Mouse (Mus musculus) urinary bladder, postnatal 36 days (tissue): ENCODE measurements at regions not wholly inside any gene's neighbourhood (a gene's known extent, or its start where the extent isn't known, plus 50 kb on each side); places are given as distances from the start of the nearest gene placed in this dataset.

ENCODE experiments used
- DNase-seq, 2 experiments: peaks; one replicate each; pipeline ENCODE4 v3.0.0; 2022; ENCODE audit warnings: low spot score in 2 of 2, mixed read lengths in 1 of 2

DNA sequence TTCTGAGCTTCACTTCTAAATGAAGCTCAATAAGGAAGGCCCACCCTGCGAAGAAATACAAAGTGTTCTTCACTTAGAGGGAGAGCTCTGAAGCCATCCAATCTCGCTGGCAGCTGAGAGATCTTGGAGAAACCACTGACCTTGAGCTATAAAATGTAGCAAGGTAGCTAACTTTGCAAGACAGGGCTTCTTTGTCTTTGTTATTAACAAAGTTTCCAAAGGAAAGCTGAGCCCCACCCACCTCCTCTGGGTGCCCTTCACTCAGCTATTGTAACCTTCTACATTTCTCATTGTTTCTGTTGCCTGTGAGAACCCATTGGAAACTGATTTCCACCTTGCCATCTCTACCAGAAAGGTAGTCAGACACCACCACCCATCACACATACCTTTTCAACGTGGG lies 57.2 kb upstream of the Usp9x start:
- no peak for DNase-seq

DNA sequence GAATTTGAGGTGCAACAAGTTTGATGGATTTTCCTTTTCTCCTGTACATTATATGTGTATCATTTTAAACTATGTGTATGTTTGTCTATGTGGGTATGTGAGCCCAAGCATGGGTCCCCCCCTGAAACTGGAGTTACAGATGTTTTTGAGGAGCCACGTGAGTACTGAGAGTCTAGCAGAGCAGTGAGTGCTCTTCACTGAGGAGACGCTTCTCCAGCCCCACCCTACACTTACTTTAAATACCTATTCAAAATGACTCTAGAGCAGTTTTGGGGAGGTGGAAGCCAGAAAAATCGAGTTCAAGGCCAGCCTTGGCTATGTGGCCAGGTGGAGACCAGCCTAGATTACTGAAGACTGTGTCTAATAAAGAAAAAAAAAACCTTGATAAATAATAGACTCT lies 58.2 kb upstream of the Usp9x start:
- no peak for DNase-seq

DNA sequence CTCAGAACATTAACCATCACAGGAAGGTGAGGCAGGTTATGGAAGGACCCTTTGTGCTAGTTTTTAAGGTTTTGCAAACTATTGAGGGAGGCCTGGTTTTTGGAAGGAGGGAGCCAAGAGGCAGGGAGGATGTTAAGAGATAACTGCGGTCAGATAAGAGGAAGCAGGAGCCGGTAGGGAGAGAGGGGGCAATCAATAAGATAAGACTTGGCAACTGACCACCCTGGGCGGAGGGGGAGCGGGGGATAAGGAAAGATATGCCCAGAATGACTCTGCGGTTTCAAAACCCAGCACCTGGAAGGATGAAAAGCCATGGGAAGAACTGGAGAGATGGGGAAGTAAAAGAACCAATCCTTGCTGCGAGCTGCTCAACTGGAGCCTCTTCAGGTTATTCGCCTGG lies 80.5 kb upstream of the Usp9x start:
- no peak for DNase-seq

DNA sequence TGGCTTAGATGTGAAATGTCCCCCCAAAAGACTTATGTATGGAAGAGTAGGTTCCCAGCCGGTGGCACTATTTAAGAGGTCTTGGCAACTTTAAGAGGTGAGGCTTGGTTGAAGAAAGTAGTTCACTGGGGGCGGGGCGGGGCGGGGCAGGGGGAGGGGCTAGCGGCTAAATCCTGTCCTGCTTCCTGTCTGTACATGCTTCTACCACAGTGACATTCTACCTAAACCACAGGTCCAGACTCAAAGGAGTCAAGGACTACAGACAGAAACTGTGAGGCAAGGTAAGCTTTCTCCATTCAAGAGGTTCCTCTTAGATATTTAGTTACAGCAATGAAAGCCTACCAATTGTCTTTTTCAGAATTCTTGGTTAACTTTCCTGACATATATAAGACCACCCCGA lies 93.6 kb upstream of the Usp9x start:
- DNase-seq, result no peak

DNA sequence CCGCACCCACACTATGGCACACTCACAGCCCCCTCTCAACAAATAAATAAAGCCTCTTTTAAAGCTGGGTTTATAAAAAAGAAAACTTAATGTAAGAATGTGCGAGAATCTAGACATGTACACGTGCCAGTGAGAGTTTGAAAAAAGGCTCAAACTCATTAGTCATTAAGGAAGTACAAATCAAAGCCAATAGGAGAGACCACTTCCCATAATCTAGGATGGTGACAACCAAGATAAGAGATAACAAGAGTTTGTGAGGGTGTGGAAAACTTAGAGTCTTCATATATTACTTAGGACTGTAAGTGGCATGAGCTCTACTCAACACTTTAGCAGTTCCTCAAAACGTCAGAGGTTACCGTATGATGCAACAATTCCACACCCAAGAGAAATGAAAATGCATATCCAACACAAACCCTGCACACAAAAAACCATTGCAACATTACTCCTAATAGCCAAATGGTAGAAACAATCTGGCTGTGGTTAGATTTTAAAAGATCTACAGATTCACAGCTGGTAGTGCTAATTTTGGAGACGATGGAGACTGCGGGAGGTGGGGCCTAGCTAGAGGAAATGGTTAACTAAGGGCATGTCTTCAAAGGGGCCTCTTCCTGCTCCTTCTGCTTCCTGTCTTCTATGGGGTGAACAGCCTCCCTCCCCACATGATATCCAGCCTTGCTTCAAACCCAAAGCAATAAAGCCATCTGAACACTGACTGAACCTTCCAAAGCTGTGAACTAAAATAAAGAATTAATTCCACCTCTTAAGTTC lies 102.1 kb upstream of the Usp9x start:
- no peak for DNase-seq

DNA sequence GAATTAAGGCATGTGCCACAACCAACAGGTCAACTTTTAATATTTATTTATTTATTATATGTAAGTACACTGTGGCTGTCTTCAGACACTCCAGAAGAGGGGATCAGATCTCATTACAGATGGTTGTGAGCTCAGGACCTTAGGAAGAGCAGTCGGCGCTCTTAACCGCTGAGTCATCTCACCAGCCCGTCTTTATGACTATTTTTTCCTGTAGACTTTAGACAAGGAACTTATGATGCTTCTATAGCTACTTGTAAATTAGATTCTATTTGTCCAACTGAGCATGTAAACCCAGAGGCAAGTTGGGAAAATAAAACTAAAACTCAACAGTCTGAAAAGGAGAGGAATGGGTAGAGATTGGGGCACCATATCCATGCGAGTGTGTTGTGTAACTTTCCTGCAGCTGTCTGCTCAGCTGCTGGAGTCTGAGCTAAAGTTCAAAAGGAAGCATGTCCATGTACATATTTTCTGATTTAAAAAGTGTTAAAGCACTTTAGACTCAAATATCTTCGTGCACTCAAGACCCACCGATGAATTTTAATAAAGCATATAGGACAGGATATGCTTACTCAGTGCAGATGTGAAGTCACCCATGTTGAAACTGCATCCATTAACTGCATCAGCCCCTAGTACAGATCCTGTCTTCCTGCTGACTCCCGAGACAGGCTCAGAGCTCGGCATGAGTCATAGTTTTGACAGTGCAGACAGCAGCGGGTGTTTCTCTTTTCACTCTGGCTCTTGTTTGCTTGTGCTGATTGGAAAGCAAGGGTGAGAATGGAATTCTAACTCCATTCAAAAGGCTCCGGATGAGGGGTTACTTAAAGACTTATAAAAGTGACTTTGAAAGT lies 111.6 kb upstream of the Usp9x start:
- no peak for DNase-seq

DNA sequence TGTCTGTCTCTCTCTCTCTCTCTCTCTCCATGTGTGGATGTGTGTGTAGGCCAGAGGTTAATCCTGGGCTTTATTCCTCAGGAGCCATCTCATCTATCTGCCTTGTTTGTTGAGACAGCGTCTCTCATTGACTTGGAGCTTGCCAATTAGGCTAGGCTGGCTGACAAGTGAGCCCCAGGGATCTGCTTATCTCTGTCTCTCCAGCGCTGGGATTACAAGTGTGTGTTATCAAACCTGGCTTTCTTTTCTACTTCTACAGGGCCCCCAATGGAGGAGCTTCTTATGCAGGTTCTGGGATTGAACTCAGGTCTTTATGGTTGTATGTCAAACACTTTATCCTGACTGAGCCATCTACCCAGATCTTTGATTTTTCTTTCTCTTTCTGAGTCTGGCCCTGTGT lies 112.4 kb upstream of the Usp9x start:
- DNase-seq, result no peak

DNA sequence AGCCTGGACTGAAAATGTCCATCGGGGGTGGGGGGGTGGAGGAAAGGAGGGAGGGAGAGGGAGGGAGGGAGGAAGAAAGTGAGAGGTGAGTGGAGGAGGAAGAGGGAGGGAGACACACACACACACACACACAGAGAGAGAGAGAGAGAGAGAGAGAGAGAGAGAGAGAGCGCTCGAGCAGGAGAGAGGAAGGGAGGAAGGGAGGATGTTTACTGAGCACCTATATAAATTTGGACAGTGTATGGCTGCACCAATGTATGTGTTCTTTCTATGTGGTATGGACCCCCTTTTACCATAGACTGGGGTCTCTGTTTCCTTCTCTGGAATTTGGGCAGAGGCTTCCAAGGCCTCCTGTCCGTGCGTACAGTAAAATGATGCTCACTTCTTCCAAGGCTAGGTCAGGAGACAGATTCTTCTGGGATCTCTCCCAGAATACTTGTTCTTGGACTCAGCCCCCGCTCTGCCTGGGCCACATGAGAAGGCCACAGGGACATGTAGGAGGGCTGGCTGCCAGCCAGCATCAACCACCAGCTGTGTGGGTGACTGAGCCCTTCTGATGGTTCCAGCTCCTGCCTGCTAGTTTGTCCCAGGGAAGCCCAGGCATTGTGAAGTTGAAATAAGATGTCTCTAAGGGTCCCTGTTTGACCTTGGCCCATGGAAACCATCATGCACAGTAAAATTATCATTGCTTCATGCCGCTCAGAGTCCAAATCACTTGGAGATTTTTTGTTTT lies 120.2 kb upstream of the Usp9x start:
- DNase-seq, result peak in 1 of 2 experiments; percentile 14

DNA sequence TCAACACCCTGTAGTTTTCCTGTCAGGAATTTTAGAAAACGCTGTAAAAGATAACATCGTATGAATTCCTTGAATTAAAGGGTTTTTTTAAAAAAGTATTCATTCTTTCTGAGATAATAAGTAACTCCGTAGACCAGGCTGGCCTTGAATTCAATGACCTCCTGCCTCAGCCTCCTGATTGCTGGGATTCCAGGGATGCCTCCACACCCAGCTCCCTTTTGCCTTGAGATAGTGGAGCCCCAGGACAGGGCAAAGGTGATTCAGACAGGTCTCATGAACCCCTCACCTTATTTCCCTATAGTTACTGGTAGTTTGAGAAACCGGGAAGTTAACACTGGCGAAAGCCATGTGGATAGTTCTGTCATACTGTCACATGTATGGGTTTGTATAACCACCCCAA lies 128.8 kb upstream of the Usp9x start:
- no peak for DNase-seq

DNA sequence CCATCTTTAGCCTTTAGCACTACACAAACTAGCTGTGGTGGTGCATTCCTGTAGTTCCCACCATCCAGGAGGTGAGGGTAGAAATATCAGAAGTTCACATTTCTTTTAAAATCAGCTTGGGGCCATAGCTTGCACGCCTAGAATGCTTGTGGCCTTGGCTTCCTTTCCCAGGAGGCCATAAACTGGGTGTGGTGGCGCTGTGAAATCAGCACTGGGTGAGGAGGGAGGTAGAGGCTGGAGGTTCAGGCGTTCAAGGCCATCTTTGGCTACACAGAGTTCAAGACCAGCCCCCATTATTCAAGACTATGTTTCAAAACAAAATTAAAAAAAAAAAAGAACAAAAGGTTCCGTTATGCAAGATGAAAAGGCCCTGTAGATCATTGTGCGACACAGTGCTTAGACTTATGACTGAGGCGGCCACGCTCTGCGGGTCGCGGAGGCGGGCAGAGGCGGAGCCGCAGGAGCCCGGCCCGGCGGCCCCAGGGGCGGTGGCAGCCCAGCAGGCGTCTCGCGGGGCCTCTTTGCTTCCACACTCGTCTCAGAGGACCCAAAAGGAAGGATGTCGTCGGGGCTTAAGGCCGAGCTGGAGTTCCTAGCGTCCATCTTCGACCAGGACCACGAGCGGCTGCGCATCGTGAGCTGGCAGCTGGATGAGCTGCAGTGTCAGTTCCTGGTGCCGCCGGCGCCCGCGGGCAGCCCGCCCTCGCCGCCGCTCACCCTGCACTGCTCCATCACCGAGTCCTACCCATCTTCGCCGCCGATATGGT lies 134.7 kb upstream of the Usp9x start:
- peak in 1 of 2 experiments; percentile 9 for DNase-seq

DNA sequence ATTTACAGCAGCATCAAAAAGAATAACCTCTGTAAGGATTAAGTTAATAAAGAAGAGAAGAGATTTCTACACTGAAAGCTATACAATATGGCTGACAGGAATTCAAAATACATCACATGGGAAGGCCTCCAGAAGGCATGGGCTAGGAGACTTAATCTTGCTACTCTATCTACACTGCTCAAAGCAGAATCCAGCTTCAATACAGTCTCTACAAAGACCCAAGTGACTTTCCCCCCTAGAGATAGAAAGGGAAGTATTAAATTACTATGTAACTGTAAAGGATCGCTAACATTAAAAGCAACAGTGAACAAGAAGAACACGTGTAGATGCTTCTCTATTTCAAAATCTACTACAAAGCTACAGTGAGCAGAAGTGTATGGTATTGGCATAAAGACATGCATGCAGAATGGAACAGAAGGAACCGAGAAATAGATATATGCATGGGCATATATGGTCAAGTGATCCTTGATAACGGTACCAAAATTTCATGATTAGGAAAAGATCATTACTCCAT lies 137.9 kb upstream of the Usp9x start:
- no peak for DNase-seq

DNA sequence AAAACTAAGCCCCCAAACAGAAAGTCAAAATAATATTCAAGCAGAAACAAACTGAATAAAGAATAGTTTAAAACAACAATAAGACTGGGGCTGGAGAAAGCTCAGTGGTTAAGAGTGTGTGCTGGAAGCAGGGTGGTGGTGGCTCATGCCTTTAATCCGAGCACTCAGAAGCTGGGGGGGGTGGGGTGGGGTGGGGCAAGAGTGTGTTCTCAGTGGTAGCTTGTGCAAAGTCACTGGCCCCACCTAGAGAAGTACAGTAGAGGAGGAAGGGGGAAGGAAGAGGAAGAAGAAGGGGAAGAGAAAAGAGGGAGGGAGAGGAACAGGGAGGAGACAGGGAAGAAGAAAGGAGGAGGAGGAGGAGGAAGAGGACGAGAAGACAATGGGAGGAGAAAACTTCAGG lies 141.1 kb upstream of the Usp9x start:
- DNase-seq, result no peak

DNA sequence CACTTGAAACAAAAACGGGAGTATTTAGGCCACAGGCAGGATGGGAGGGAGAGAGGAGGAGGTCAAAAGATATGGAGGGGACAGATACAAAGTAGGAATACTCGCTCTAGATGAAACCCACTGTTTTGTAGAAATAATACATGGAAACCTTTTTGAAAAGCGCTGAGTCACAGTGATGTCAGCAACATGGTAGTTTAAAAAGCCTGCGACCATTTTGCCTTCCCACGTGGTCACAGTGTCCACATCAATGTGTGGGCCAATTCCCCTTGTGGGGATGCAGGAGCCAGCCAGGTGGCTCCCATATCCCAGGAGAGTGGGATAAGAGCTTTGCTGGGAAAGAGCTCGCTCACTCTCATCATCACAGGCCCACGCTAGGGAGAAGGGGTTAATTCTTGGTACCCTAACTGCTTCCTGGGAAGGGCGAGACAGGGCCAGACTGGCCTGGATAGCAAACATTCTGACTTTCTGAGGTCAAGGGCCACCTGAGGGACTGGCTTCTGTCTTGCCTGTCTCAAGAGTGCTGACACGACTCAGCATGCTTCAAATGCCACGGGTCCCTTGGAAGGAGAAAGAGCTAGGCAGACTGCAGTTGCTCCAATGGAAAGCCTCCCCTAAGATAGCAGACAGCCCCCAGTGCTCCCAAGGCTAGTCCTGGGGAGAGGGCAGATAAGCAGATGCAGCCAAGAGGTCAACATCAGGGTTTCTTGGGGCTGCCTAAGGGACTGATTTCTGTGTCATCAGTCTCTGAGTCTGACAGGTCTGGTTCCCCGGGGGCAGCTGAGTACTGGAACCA lies 143.3 kb upstream of the Usp9x start:
- no peak for DNase-seq

DNA sequence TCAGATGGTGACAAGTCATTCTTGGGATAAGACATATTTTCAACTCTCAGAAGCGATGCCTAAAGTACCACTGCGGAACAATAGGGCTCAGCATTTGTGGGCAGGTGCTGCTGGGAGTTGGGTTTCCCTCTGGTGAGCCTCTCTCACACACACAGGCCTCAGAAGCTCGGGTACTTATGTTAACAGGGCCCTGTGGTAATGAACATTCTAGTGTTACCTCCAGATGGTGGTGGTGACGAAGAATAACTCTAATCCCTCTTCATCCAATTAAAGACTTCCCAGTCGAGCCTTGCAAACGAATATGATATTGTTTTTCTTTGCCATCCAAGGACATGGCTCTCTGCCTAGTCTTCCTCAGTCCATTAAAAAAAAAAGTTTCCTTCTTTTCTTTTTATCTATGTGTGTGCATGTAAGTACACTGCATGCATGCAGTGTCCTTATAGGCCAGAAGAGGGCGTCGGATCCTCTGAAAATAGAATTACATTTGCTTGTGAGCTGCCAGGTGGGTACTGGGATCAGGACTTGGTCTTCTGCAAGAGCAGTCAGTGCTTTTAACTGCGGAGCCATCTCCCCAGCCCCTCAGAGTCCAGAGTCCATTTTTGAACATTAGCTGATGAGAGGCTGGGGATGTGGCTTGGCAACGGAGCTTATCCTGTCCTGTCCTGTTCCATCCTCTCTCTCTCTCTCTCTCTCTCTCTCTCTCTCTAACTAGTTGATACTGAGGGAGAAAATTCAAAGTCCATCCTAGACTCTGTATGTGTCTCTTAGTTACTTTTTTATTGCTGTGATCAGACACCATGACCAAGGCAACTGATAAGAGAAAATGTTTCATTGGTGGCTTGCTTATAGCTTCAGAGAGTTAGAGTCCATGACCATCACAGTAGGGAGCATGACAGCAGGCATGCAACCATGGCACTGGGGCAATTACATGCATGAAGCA lies 146.3 kb upstream of the Usp9x start:
- no peak for DNase-seq

DNA sequence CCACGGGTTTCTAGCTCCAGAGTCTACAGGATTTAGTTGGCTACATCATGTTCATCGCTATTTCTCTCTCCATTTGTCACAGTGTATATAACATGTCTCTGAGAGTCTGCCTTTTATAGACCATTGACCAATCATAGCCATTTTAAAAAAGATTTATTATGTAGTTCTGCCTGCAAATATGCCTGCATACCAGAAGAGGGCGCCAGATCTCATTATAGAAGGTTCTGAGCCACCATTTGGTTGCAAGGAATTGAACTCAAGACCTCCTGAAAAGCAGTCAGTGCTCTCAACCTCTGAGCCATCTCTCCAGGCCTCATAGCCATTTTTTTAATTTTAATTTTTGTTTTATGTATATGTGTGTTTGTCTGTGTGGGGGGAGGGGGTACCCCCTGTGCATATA lies 151.7 kb upstream of the Usp9x start:
- DNase-seq, result no peak

DNA sequence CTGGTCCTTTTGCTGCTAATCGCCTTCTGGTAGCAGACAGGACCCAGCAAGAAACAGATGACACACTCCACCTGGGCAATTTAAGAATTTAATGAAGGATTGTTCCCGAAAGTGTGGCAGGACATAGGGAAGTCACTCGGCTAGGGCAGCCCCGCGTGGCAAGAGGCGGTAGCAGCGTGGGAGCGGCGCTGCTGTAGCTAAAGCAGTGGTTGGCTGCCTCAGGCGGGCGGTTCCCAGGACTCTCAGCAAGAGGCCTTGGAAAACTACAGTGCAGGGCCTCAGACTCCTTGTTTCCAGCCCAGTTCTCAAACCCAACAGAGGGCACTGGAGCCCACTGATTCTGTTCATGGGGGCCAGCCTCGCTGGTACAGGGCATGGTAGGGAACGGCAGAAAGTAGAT lies 154.2 kb upstream of the Usp9x start:
- DNase-seq, result peak; percentile 1 to 15

DNA sequence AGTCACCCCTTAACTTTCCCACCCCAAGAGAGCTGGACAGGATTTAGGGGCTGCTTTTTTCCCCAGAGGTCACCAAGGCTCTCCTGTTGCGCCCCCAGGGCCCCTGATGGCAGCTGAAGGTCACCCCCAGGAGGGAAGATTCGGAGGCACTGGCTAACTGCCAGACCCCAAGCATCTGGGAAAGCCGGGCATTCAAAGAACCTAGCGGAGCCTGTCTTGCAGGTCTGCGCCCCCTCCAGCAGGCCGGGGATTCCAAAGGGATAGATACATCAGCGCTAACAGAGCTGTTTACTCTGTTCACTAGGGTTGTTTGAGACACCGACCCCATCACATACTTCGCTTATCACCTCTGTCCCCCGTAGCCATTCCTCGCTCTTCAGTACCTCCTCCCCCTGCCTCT lies 154.6 kb upstream of the Usp9x start:
- no peak for DNase-seq

DNA sequence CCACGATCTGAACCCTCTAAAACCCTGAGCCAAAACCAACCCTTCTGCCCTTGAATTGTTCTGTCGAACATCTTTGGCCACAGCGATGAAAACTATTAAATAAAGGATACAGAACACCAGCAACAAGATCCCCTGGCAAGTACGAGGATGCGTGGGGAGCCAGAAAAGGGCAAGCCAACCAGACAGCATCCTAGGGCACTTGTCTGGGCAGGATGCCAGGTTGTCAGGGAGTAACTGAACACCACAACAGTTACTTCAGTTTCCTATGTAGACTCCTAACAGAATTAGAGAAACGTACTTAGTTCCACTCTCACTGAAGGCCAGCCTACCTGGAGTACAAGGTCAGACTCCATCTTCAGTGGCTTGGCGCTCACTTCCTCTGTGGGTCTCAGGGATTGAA lies 138.4 kb upstream of the Med14 start:
- no peak for DNase-seq

DNA sequence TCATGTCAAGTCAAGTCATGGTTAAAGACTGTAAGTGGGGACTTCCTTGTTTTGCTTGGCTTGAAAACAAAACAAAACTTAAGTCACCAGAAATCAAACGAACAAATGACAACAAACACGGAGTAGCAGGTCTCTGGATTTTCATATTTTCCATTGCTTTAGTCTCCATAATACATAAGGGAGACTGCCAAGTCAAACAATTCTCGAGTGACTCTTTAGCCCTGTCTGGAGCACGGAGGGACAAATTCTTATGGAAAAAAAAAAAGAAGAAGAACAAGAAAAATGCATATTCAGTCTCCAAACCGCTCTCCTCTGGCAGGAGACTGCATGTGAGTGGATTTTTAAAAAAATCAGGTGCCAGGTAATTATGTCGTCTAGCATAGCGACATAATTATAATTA lies 129.6 kb upstream of the Med14 start:
- no peak for DNase-seq

DNA sequence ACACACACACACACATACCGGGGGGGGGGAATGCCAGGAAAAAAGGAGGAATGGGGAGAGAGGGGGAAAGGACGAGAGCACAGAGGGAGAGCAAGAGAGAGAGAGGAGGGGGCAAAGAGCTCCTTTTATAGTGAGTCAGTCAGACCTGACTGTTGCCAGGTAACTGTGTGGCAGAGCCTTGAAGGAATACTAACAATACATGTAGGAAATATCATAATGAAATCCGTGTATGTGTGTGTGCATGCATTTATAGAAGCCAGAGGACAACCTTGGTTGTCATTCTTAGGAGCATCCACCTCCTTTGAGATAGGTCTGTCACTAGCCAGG lies 127.6 kb upstream of the Med14 start:
- DNase-seq, result no peak
